Mouse (Mus musculus): ENCODE measurements at regions not wholly inside any gene's neighbourhood (a gene's known extent, or its start where the extent isn't known, plus 50 kb on each side); places are given as distances from the start of the nearest gene placed in this dataset.
A peak's percentile ranks its signal among the peaks of the same experiment; 100 is the strongest.
"Not testable (repeated sequence)": the region's sequence is repeated elsewhere in the genome, so short reads cannot be mapped to it uniquely, and the experiment has no call there.

GRCm38 (mm10) chr3:137217926-137218325, 122.9 kb upstream of the Emcn start:
- DNase-seq (ENCODE audit: extremely low read depth, low read depth, low spot score), result no peak

- DNase-seq (ENCODE audit: extremely low read depth, low read depth, low spot score), result no peak
Observed at GRCm38 (mm10) chr3:137226151-137226550, 114.7 kb upstream of the Emcn start.

GRCm38 (mm10) chr3:137227122-137227838, 113.6 kb upstream of the Emcn start:
- DNase-seq (ENCODE audit: extremely low read depth, low read depth, low spot score), result no peak

GRCm38 (mm10) chr3:137228416-137228815, 112.5 kb upstream of the Emcn start:
- no peak for DNase-seq (ENCODE audit: extremely low read depth, low read depth, low spot score)

GRCm38 (mm10) chr3:137242877-137243276, 98.0 kb upstream of the Emcn start:
- no peak for DNase-seq (ENCODE audit: extremely low read depth, low read depth, low spot score)

GRCm38 (mm10) chr3:137263907-137264306, 77.0 kb upstream of the Emcn start:
- no peak for DNase-seq (ENCODE audit: extremely low read depth, low read depth, low spot score)

- peak; percentile 88 for DNase-seq (ENCODE audit: extremely low read depth, low read depth, low spot score)
Observed at GRCm38 (mm10) chr3:137267752-137268151, 73.1 kb upstream of the Emcn start.

GRCm38 (mm10) chr3:137275444-137275843, 65.4 kb upstream of the Emcn start:
- DNase-seq (ENCODE audit: extremely low read depth, low read depth, low spot score), result no peak

- DNase-seq (ENCODE audit: extremely low read depth, low read depth, low spot score), result no peak
Observed at GRCm38 (mm10) chr3:137279284-137279683, 61.6 kb upstream of the Emcn start.

- no peak for DNase-seq (ENCODE audit: extremely low read depth, low read depth, low spot score)
Observed at GRCm38 (mm10) chr3:137281052-137281451, 59.8 kb upstream of the Emcn start.

- DNase-seq (ENCODE audit: extremely low read depth, low read depth, low spot score), result not testable (repeated sequence)
Observed at GRCm38 (mm10) chr3:137287558-137287957, 53.3 kb upstream of the Emcn start.

- DNase-seq (ENCODE audit: extremely low read depth, low read depth, low spot score), result no peak
Observed at GRCm38 (mm10) chr3:137288301-137288942, 52.4 kb upstream of the Emcn start.

- DNase-seq (ENCODE audit: extremely low read depth, low read depth, low spot score), result no peak
Observed at GRCm38 (mm10) chr3:137288943-137289682, 51.8 kb upstream of the Emcn start.

- DNase-seq (ENCODE audit: extremely low read depth, low read depth, low spot score), result peak; percentile 54
Observed at GRCm38 (mm10) chr3:137289683-137289984, 51.2 kb upstream of the Emcn start.
